Mouse (Mus musculus) midbrain, embryonic 10.5 days (tissue): Measurements from ENCODE around the gene Dnajc21. TPM values are rescaled to one million over a fixed set of nuclear protein-coding genes. Genes with fewer than 3 reads are reported as not detected.

Experiments
- DNase-seq: peaks from one replicate; pipeline ENCODE4 v3.0.0-alpha.2; 2017; ENCODE audit warnings: low spot score
- H3K27ac ChIP-seq: fragments of 300-500 bp; sonication (generic); replicated peaks from 2 replicates; pipeline ENCODE4 v1.5.1; 2016; ENCODE audit warnings: mild to moderate bottlenecking
- H3K27me3 ChIP-seq: fragments of 300-500 bp; sonication (generic); 2 replicates; pipeline ENCODE4 v1.6.1; 2016; ENCODE audit warnings: low read depth, mild to moderate bottlenecking; ENCODE audit not compliant: poor library complexity, severe bottlenecking
- H3K36me3 ChIP-seq: fragments of 300-500 bp; sonication (generic); 2 replicates; pipeline ENCODE4 v1.6.1; 2016; ENCODE audit warnings: mild to moderate bottlenecking, moderate library complexity
- H3K4me1 ChIP-seq: fragments of 300-500 bp; sonication (generic); 2 replicates; pipeline ENCODE4 v1.6.1; 2016
- H3K4me3 ChIP-seq: fragments of 300-500 bp; sonication (generic); 2 replicates; pipeline ENCODE4 v1.5.1; 2016; ENCODE audit warnings: mild to moderate bottlenecking, moderate library complexity
- H3K9me3 ChIP-seq: fragments of 300-500 bp; sonication (generic); replicated peaks from 2 replicates; pipeline ENCODE4 v1.6.1; 2016; ENCODE audit warnings: mild to moderate bottlenecking
- WGBS: fragments of 180-500 bp; shearing (Covaris S2); methylation state at CpG from one replicate; pipeline ENCODE4 v1.1.7; 2016; 5-methylcytosine and 5-hydroxymethylcytosine counted together
- polyA plus RNA-seq: library from polyadenylated mRNA; unstranded; fragments of >200 nt; fragmentation: Nextera tagmentation; extraction: Ambion mirVana; gene quantifications from 2 replicates; pipeline ENCODE4 v1.2.1, GENCODE M21; 2016

The Dnajc21 gene
- polyA plus RNA-seq, 1 experiment from 2014 or later = 12.9 TPM

DNA sequence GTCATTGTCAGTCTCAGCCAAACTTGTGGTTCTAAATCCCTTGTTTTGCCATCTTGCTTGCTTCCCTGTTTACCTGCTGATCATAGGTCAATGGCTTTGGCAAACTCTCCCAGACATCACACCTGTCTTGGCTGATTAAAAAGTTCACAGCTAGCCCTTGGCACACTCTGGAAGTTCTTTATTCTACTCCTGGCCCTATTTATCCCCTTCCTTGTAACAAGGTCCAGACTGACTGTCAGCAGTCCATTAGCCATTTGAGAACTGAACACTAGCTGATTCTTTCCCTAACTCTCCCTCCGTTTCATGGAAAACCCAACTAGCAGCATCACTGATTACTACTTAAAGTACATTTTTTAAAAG is 48.6 kb downstream of the Dnajc21 start:
- H3K36me3 ChIP-seq = no peaks in the 10 kb centered on the region
- H3K4me3 ChIP-seq = no peak overlapping the region
- H3K4me1 ChIP-seq = peaks cover 18% of the 10 kb centered on the region
- H3K9me3 ChIP-seq = no peaks in the 10 kb centered on the region
- 48% methylated on average over 1 of the region's 1 CpGs for WGBS
- H3K27ac ChIP-seq = no peak overlapping the region
- no peaks in the 10 kb centered on the region for H3K27me3 ChIP-seq
- no peak for DNase-seq

DNA sequence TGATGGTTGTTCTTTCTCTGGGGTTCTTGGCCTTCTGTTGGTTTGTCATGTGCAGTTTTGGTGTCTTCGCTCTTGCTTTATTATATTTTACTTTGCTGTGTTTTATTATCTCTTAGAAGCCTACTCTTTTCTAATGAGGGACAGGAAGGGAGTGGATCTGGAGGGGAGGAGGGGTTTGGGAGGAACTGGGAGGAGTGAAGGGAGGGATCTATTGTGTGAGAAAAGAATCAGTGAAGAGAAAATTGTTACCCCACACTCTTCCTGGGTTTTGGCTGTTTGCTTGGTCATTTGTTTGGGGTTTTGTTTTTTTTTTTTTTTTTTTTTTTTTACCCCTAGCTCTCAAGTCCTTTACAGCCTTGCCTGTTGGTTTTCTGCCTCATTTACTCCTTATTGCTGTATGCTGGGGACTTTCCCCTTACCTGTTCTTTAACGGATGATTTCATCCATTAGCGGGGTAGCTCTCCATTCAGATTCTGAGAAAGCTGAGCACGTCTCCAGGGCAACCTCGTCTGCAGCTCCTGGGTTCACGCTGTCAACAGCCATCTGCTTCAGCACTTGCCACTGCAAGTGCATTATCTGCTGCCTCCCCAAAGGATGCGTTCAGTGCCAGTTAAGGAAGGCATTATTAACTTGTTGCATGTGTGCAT is 49.1 kb downstream of the Dnajc21 start:
- Histone ChIP-seq H3K9me3 (no peaks in the 10 kb centered on the region), H3K36me3 (no peaks in the 10 kb centered on the region), H3K4me3 (no peak overlapping the region), H3K27ac (no peak overlapping the region), H3K27me3 (no peaks in the 10 kb centered on the region), H3K4me1 (peaks cover 18% of the 10 kb centered on the region)
- WGBS = 20% methylated on average over 7 of the region's 7 CpGs
- peak; percentile 37 for DNase-seq

DNA sequence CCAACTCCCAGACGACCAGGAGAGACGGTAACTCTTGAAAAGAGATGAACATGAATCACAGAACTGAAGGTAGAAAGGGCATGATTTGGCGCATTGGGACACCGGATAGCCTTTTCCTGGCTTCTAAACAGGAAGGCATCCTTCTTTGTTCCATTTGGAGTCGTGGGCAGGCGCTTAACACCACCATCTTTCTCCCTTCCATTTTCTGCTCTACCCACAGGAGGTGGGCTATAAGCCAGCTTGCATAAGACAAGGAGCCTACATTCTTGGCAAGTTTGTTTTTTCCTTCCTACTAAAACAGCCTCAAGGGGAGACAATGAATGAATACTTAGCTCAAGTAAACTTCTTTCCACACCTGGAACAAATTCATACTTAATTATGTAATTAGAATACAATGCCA is 56.7 kb downstream of the Dnajc21 start:
- H3K27ac ChIP-seq = no peak overlapping the region
- H3K36me3 ChIP-seq = no peaks in the 10 kb centered on the region
- no peaks in the 10 kb centered on the region for H3K9me3 ChIP-seq
- no peaks in the 10 kb centered on the region for H3K27me3 ChIP-seq
- H3K4me3 ChIP-seq = no peak overlapping the region
- no peaks in the 10 kb centered on the region for H3K4me1 ChIP-seq
- WGBS = 90% methylated on average over 6 of the region's 6 CpGs
- DNase-seq = no peak

DNA sequence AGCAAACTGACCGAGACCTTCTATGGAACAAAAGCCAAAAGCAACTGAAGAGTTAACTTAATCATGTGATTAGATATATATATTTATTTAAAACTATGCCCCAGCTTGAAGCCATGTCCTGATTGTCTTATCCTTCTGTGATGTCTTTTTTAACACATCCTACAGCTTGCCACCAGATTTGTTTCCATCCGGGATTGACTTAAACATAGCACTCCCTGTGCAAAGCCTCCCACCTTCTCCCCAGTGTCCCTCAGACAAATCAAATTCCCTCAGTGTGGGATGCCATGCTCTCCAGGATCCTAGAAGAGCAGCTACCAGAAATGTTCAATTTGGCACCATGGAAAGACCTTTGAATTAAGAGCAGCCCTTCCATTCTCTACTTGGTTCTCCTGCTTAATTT is 59.4 kb downstream of the Dnajc21 start:
- H3K4me1 ChIP-seq = no peaks in the 10 kb centered on the region
- no peaks in the 10 kb centered on the region for H3K9me3 ChIP-seq
- no peaks in the 10 kb centered on the region for H3K27me3 ChIP-seq
- H3K4me3 ChIP-seq = no peak overlapping the region
- no peaks in the 10 kb centered on the region for H3K36me3 ChIP-seq
- H3K27ac ChIP-seq = no peak overlapping the region
- DNase-seq = no peak
- WGBS = 90% methylated on average over 2 of the region's 2 CpGs

DNA sequence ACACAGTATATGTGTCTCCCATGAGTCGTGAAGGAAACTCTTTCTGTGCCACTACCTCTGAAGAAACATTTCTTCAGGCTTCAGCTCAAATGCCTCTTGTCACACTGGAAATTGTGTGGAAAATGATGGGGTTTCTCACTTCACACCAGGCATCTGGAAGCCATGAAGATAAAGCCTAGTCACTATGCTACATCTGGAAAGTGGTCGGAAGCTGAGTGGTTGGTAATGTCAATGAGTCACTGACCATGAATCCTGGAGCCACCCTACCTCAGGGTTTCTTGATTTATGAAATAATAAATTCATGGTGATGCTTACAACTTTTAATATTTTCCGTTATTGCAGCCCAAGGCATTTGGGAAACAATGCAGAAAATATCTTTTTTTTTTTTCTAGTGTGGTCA is 60.5 kb downstream of the Dnajc21 start:
- 86% methylated on average over 3 of the region's 3 CpGs for WGBS
- Histone ChIP-seq H3K27ac (no peak overlapping the region), H3K4me1 (no peaks in the 10 kb centered on the region), H3K36me3 (no peaks in the 10 kb centered on the region), H3K4me3 (no peak overlapping the region), H3K9me3 (no peaks in the 10 kb centered on the region), H3K27me3 (no peaks in the 10 kb centered on the region)
- DNase-seq = no peak

DNA sequence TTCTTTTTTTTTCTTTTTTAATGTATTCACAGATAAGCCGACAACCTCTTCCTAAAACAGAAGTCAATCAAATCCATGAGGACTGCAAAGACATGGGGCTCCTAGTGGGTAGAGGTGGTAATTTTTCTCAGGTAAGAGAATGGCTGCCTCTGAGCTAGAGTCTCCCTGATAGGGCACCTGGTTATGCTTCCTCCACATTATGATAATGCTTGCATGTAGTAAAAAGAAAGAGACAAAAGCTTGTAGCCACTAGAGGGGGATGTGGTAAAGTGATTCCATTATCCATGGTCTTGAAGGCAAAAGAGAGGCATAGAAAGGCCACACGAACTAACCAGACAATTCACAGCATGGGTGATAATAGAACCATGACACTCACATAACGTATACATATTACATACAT is 69.9 kb downstream of the Dnajc21 start:
- Histone ChIP-seq H3K4me3 (no peak overlapping the region), H3K36me3 (no peaks in the 10 kb centered on the region), H3K9me3 (no peaks in the 10 kb centered on the region; the same call in 1 of the 2 replicates), H3K4me1 (no peaks in the 10 kb centered on the region), H3K27ac (no peak overlapping the region), H3K27me3 (no peaks in the 10 kb centered on the region)
- WGBS = 68% methylated on average over 3 of the region's 3 CpGs
- no peak for DNase-seq

DNA sequence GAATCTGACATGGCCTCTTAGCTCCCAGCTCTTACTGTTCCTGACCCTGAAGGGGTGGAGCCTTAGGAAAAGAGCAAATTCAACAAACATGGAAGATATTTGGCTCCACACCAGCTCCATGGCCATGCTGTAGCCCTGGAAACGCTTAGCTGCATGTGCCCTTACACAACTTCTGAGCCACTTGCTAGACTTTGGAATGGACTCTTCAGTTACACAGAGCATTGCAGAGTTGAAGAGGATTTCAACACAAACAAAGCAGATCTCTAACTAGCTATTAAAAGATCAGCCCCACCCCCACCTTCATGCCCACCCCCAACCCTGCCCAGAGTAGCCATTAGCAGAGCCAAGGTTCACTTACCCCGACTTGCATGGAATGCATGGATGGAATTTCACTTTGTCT is 70.5 kb downstream of the Dnajc21 start:
- Histone ChIP-seq H3K27me3 (no peaks in the 10 kb centered on the region), H3K9me3 (no peaks in the 10 kb centered on the region; the same call in 1 of the 2 replicates), H3K4me3 (no peak overlapping the region), H3K27ac (no peak overlapping the region), H3K36me3 (no peaks in the 10 kb centered on the region), H3K4me1 (no peaks in the 10 kb centered on the region)
- WGBS = 72% methylated on average over 2 of the region's 2 CpGs
- DNase-seq = no peak

Other genes starting within 250 kb of the Dnajc21 start
- not detected in 2 replicates for gene Gm21973, start 145.1 kb downstream of the Dnajc21 start, polyA plus RNA-seq
- not detected in 2 replicates for gene Agxt2, start 112.0 kb downstream of the Dnajc21 start, polyA plus RNA-seq
- gene Brix1, start 15.4 kb upstream of the Dnajc21 start, polyA plus RNA-seq = 122 and 139 TPM in 2 replicates
- 45.8 and 52.2 TPM in 2 replicates for gene Rad1, start 15.5 kb upstream of the Dnajc21 start, polyA plus RNA-seq
- not detected in 2 replicates for gene Ttc23l, start 88.2 kb upstream of the Dnajc21 start, polyA plus RNA-seq
- gene Rai14, start 244.1 kb upstream of the Dnajc21 start, polyA plus RNA-seq = 63.5 and 73.5 TPM in 2 replicates